Mouse (Mus musculus) naive thymus-derived CD4-positive, alpha-beta T cell, adult 2 months (primary cell): ENCODE measurements around the gene Gpr137b.
"Not testable (repeated sequence)": the region's sequence is repeated elsewhere in the genome, so short reads cannot be mapped to it uniquely, and the experiment has no call there.

ENCODE experiments used
- DNase-seq: peaks from one replicate; pipeline ENCODE4 v3.0.0-alpha.2; 2011; ENCODE audit warnings: low read depth

The Gpr137b gene

GRCm38 (mm10) chr13:13393228-13394095, at the start of gene Gpr137b:
Gene Gpr137b, minus strand, starts transcription at chr13:13394014.
- not testable (repeated sequence) for DNase-seq

- DNase-seq, result not testable (repeated sequence)
These were observed 44.5 kb upstream of the Gpr137b start for GRCm38 (mm10) chr13:13438112-13438953.

DNA sequence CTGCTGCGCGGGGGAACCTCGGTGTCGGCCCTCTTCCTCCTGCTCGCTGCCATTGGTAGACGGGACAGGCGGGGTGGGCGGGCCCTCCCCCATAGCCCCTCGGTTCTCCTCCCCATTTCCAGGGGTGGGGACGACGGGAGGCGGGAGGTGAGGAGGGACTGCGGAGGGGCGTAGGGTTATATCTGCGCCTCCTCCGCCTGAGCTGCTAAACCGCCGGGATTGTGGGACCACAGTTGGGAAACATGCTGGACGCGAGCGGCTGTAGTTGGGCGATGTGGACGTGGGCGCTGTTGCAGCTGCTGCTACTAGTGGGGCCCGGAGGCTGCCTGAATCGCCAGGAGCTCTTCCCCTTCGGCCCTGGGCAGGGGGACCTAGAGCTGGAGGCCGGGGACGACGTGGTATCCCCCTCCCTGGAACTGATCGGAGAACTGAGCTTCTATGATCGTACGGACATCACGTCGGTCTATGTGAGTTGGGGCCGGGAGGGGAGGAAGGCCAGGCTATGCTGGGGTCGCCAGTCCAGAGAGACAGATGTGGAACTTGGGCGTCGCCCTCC, 43.7 kb upstream of the Gpr137b start, which contains the start of gene Nid1:
Gene Nid1, plus strand, starts transcription at position 92 of the 556 bp plus-strand sequence.
- not testable (repeated sequence) for DNase-seq

GRCm38 (mm10) chr13:13436161-13436560, 42.3 kb upstream of the Gpr137b start:
- not testable (repeated sequence) for DNase-seq

GRCm38 (mm10) chr13:13423301-13423700, 29.5 kb upstream of the Gpr137b start:
- not testable (repeated sequence) for DNase-seq

GRCm38 (mm10) chr13:13418859-13419258, 25.0 kb upstream of the Gpr137b start:
- DNase-seq, result not testable (repeated sequence)

GRCm38 (mm10) chr13:13416007-13416337, 22.2 kb upstream of the Gpr137b start:
- not testable (repeated sequence) for DNase-seq

DNA sequence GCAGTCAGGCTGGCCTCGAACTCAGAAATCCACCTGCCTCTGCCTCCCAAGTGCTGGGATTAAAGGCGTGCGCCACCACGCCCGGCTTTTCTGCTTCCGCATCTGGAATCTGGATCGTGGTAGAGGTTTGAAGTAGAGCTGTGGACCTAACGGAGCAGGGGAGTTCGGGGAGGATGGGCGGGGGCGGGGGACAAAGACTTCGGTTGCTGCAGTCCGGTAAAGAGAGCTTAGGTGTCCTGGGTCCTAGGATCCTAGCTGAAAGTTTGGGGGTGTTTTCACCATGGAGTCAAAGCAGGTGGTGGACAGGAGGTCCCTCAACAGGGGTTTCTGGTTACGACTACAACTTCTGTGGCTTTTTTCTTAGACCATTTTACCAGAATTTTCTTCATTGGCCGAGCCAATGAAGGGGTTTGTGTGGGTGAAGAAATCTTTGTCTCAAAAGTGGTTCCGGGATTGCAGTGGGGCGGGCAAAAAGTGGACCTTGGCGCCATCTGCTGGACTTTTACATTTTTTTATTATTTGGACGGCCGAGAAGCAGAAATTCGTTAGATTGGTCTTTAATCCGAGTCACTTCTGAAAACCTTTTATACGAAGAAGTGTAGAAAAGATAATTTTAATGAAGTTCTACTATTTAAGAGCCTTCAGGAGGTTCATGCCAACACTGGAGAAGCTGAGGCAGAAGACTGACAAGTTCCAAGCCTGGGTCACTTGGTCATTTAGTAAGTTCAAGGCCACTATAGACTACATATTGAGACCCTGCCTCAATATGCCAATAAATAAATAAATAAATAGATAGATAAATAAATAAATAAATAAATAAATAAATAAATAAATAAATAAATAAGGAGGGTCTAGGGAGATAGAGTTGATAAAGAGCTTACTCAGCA, 21.5 kb upstream of the Gpr137b start:
- peak; percentile 5 for DNase-seq

- no peak for DNase-seq
These were observed 20.4 kb upstream of the Gpr137b start for GRCm38 (mm10) chr13:13414206-13414605.

DNA sequence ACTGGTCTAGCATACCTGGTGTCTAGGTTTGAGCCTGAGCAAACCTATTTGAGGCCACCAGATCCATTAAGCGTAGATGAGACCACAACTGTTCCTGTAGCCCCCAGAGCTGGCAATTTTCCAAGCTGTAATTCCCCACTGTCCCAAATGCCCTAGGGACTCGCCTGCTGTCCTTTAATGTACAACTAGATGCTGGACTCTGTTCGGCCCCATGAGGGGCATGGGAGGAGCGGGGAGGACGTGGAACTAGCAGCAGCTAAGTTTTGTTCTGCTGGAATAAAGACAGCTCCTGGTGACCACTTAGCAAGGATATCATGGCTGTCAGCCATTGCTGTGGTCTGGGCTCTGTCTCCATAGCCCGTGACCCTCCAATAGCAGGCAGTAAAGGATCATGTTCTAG, 11.7 kb upstream of the Gpr137b start:
- DNase-seq, result not testable (repeated sequence)

DNA sequence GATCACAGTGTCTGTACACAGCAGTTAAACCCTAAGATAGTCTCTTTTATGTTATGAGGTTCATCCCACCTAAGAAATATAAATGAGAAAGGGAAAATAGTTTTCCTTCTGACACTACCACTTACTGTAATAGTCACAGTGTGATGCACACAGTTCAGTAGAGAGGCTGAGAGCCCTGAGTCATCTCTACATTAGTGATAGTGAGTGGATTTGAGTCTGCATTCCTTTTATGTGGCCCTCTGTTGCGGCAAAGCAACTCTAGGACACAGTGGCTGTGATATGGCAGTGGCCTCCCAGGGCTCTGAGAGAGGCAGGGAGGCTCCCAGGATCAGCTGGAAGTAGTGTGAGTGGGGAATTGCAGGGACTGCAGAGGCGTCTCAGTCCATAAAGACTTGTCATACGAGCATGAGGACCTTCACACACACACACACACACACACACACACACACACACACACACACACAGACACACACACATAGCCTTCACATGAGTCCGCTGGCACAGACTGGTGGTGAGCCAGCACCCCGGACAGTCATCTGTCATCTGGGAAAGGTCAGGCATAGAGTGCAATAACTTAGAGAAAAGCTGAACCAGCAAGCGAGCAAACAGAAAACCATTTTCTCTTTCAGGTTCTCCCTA, 10.8 kb upstream of the Gpr137b start:
- not testable (repeated sequence) for DNase-seq

DNA sequence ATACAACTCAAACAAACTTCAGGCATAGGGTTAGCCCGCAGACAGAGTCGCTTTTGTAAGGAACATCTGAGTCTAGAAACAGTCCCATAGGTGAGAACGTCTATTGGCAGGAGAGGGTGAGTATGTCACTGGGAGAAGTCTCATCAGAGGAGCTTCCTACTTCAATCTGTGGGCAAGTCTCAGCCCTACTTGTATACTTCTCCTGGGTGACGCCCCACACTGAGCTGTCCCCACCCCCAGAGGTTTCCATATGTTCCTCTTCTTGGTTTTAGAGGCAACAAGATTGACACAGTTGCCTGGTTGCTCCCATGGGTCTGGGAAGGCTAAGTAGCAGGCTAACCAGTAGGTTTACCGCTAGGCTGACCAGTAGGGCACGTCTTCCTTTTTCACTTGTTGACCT, 10.0 kb upstream of the Gpr137b start:
- DNase-seq, result not testable (repeated sequence)

DNA sequence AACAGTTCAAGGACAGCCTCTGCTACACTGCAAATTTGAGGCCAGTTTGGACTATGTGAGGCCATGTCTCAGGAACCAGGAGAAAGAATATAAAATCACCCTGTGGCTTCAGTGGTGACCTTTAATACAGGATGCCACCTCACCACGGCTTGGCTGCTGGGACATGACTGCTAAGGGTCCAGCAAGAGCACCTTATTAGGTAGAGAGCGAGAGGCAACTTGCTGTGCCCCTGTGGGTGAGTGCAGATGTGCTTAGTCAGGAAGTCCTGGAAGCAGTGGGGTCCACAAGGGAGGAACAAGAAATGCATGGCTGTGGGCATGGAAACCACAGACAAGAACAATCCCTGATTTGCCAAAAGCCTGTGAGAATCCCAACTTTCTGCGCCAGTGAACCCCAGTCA, 9.6 kb upstream of the Gpr137b start:
- not testable (repeated sequence) for DNase-seq

DNA sequence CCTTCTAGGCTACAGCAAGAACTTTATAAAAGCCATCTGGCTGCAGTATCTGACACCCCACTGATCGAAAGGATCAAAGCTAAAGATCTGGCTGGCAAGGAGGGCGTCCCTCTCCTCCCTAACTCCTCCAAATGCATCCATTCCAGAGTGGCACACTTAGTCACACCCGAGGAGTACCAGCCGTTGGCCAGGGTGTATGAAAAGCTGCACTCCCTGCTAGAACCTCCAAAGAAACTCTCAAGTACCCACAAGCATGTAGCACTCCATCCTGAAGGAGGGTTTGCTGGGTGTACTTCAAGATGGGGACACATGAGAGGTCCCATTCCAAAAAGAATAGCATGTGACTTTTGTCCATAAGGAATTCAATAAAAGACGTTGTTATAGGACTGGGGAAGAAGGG, 9.0 kb upstream of the Gpr137b start:
- not testable (repeated sequence) for DNase-seq

DNA sequence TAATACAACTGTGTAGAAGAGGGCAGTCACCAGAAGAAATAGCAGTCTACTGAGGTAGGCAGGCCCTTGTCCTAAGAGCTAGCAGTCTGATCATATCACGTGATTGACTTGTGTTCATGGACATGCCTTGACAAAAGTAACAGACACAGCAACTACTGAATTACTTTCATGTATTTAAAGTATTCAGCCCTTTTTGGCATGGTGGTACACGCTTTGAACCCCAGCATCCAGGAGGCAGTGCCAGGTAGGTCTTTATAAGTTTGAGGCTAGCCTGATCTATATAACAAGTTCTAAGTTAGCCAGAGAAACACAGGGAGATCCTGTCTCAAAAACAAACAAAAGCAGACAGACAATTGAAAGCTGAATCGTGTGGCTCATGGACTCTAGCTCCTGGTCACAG, 7.0 kb upstream of the Gpr137b start:
- not testable (repeated sequence) for DNase-seq

DNA sequence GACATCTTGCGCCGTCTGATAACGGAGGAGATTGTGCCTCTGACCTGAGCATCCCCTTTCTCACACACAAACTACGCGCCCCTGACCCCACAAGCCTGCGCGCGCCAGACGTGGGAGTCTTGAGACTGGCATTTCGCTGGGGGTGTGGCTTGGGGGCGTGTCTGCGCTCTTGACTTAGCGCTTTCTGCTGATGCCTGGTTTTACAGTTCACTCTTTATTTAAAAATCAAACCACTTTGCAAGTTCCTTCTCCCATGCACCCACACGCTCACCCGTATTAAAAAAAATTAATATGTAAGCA, 232 bp upstream of the Gpr137b start:
- not testable (repeated sequence) for DNase-seq

DNA sequence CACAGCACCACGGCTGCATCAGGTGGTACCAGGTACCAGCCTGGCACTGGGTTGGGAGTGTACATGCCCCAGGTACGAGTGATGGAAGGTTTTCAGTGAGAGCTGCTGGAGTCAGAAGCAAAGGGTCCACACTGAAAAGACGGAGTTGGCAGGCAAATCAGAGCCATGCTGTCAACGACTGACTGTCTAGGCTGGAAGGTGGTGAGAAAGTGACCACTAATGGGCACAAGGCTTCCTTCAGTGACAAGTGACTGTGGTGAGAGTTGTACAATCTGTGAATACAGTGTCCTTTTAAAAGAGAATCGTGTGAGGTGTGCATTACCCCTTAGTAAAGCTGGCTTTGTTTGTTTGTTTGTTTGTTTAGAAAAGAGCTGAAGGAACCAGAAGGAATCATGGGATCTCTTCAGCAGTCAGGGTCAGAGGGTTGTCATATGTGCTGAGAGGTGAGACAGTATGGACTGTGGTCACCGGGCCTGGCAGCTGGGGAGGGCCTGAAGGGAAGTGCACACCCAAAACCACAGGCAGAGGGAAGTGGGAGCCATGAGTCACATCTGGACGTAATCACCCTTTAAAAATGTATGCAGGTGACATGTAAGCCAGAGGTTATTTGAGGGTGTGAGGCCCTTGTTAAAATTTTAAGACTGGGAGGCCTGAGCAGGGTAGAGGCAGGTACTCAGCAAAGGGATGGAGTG, 15.5 kb downstream of the Gpr137b start:
- not testable (repeated sequence) for DNase-seq

GRCm38 (mm10) chr13:13377180-13377579, 16.6 kb downstream of the Gpr137b start:
- no peak for DNase-seq

GRCm38 (mm10) chr13:13373965-13374364, 19.8 kb downstream of the Gpr137b start:
- DNase-seq, result not testable (repeated sequence)

DNA sequence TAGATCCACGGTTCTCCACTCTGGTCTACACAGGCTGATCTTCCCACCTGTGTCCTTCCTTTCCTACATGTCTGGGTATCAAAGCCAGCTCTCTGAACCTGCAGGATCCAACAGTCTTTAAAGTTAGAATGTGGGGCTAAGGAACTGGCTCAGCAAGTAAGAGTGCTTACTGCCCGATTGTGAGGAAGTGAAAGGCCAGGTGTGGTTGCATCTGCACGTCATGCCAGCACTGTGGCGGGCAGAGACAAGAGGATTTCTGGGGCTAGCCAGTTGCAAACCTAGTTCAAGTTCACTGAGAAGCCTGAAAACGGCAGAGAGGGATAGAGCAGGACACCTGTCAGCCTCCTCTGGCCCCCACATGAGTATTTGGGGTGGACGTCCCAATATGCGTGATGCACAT, 22.4 kb downstream of the Gpr137b start:
- not testable (repeated sequence) for DNase-seq
